Mouse (Mus musculus): ENCODE measurements around the gene Limk1. TPM values are rescaled to one million over a fixed set of nuclear protein-coding genes. Genes with fewer than 3 reads are reported as not detected.

Limk1 gene
- total and polyA plus RNA-seq, 3 experiments, result 7.2 to 27.7 (median 10.8) TPM

GRCm38 (mm10) chr5:134669001-134669708 is 19.2 kb downstream of the Limk1 start:
- no peak overlapping the region for H3K27ac ChIP-seq (ENCODE audit: insufficient read depth, low read depth)
- H3K4me3 ChIP-seq (replicated peaks in 1 of 3; ENCODE audit: low read depth in 2 of 3, low read length in 2 of 3, poor library complexity in 1 of 3), result no peak overlapping the region
- H3K36me3 ChIP-seq (replicated peaks in 1 of 2; ENCODE audit: control insufficient read depth in 1 of 2, insufficient read depth in 1 of 2, low read length in 1 of 2), result peaks cover 15 to 89% of the 10 kb centered on the region in 2 experiments
- H3K9me3 ChIP-seq (replicated peaks; ENCODE audit: low read length), result peaks cover 3% of the 10 kb centered on the region
- TF ChIP-seq CTCF (conservative IDR thresholded peaks at IDR 0.05 in 1 of 2, IDR thresholded peaks at IDR 0.05 in 1 of 2; ENCODE audit: low read depth in 2 of 2, low read length in 2 of 2) (0 out of 4 replicates have a peak, but pooled peaks of 1 of the 2 experiments have one; percentile 6), E2F4 (IDR thresholded peaks at IDR 0.05; ENCODE audit: insufficient replicate concordance, low read depth, low read length) (no peak)
- dilution Hi-C loops (cut with MboI; ENCODE audit: extremely low pct_ligation_motif_present, extremely low pct_unique_long_range_greater_than_20kb, low sequenced_read_pairs) (no loop called here), in situ Hi-C loops (cut with MboI; ENCODE audit: low pct_ligation_motif_present, low pct_unique_long_range_greater_than_20kb, low sequenced_read_pairs) (no loop called here)
- H3K4me1 ChIP-seq (ENCODE audit: control insufficient read depth in 1 of 2, insufficient read depth in 2 of 2), result peaks cover 0 to 16% of the 10 kb centered on the region in 2 experiments; a peak in 2 of 4 replicates
- no peak overlapping the region for H3K4me2 ChIP-seq (ENCODE audit: insufficient read depth, low read depth, poor library complexity, severe bottlenecking)
- DNase-seq (ENCODE audit: extremely low read depth), result no peak
- no peak overlapping the region for H3K9ac ChIP-seq (ENCODE audit: insufficient read depth, low read depth)
- no peaks in the 10 kb centered on the region for H3K79me2 ChIP-seq (replicated peaks; ENCODE audit: control insufficient read depth, extremely low read depth, insufficient read depth, poor library complexity, severe bottlenecking)
- no peaks in the 10 kb centered on the region for H3K27me3 ChIP-seq (replicated peaks)

- peaks cover 3% of the 10 kb centered on the region for H3K9me3 ChIP-seq (replicated peaks; ENCODE audit: low read length)
- no peak overlapping the region for H3K4me3 ChIP-seq (replicated peaks in 1 of 3; ENCODE audit: low read depth in 2 of 3, low read length in 2 of 3, poor library complexity in 1 of 3)
- dilution Hi-C loops (cut with MboI; ENCODE audit: extremely low pct_ligation_motif_present, extremely low pct_unique_long_range_greater_than_20kb, low sequenced_read_pairs), result no loop called here
- H3K9ac ChIP-seq (ENCODE audit: insufficient read depth, low read depth), result no peak overlapping the region
- no peaks in the 10 kb centered on the region for H3K27me3 ChIP-seq (replicated peaks)
- H3K4me2 ChIP-seq (ENCODE audit: insufficient read depth, low read depth, poor library complexity, severe bottlenecking), result no peak overlapping the region
- peaks cover 0 to 16% of the 10 kb centered on the region in 2 experiments; a peak in 2 of 4 replicates for H3K4me1 ChIP-seq (ENCODE audit: control insufficient read depth in 1 of 2, insufficient read depth in 2 of 2)
- H3K79me2 ChIP-seq (replicated peaks; ENCODE audit: control insufficient read depth, extremely low read depth, insufficient read depth, poor library complexity, severe bottlenecking), result no peaks in the 10 kb centered on the region
- DNase-seq (ENCODE audit: extremely low read depth), result no peak
- H3K36me3 ChIP-seq (replicated peaks in 1 of 2; ENCODE audit: control insufficient read depth in 1 of 2, insufficient read depth in 1 of 2, low read length in 1 of 2), result peaks cover 19 to 93% of the 10 kb centered on the region in 2 experiments
- TF ChIP-seq SMC3 (IDR thresholded peaks at IDR 0.05; ENCODE audit: low read depth, low read length) (peak; percentile 27; the same call in 1 of the 2 replicates), CTCF (conservative IDR thresholded peaks at IDR 0.05 in 1 of 2, IDR thresholded peaks at IDR 0.05 in 1 of 2; ENCODE audit: low read depth in 2 of 2, low read length in 2 of 2) (peak in 1 of 2 experiments; percentile 52; a peak in 2 of 4 replicates), ELF1 (IDR thresholded peaks at IDR 0.05; ENCODE audit: low read depth, low read length) (no peak), MXI1 (IDR thresholded peaks at IDR 0.05; ENCODE audit: low read depth, low read length) (no peak), MEF2A (IDR thresholded peaks at IDR 0.05; ENCODE audit: borderline replicate concordance, low read depth, low read length) (no peak), MAX (IDR thresholded peaks at IDR 0.05; ENCODE audit: low read length) (no peak)
- in situ Hi-C loops (cut with MboI; ENCODE audit: low pct_ligation_motif_present, low pct_unique_long_range_greater_than_20kb, low sequenced_read_pairs), result no loop called here
- no peak overlapping the region for H3K27ac ChIP-seq (ENCODE audit: insufficient read depth, low read depth)
Measured at GRCm38 (mm10) chr5:134668495-134668894, 19.9 kb downstream of the Limk1 start.

- H3K27me3 ChIP-seq (replicated peaks), result no peaks in the 10 kb centered on the region
- DNase-seq (ENCODE audit: extremely low read depth), result no peak
- H3K9ac ChIP-seq (ENCODE audit: insufficient read depth, low read depth), result no peak overlapping the region
- TF ChIP-seq ZC3H11A (IDR thresholded peaks at IDR 0.05; ENCODE audit: low read depth, low read length) (no peak), JUN (IDR thresholded peaks at IDR 0.05; ENCODE audit: insufficient read depth, low read depth, low read length) (no peak), IRF4 (IDR thresholded peaks at IDR 0.05; ENCODE audit: low read depth, low read length) (no peak), ZKSCAN1 (IDR thresholded peaks at IDR 0.05; ENCODE audit: borderline replicate concordance, low read depth, low read length) (no peak), POLR2AphosphoS2 (IDR thresholded peaks at IDR 0.05; ENCODE audit: low read depth, low read length) (no peak), MAX (IDR thresholded peaks at IDR 0.05; ENCODE audit: low read length) (no peak), SMC3 (IDR thresholded peaks at IDR 0.05; ENCODE audit: low read depth, low read length) (no peak), E2F4 (IDR thresholded peaks at IDR 0.05; ENCODE audit: insufficient replicate concordance, low read depth, low read length) (no peak), MEF2A (IDR thresholded peaks at IDR 0.05; ENCODE audit: borderline replicate concordance, low read depth, low read length) (no peak), USF1 (IDR thresholded peaks at IDR 0.05; ENCODE audit: low read depth, low read length) (no peak), SIN3A (IDR thresholded peaks at IDR 0.05; ENCODE audit: low read length) (no peak), MXI1 (IDR thresholded peaks at IDR 0.05; ENCODE audit: low read depth, low read length) (no peak), JUND (conservative IDR thresholded peaks at IDR 0.05; ENCODE audit: low read depth, low read length) (no peak), CHD2 (IDR thresholded peaks at IDR 0.05; ENCODE audit: low read length) (no peak), RCOR1 (conservative IDR thresholded peaks at IDR 0.05; ENCODE audit: low read depth, low read length) (no peak), HCFC1 (IDR thresholded peaks at IDR 0.05; ENCODE audit: low read depth, low read length) (no peak), KAT2A (IDR thresholded peaks at IDR 0.05; ENCODE audit: insufficient replicate concordance, low read length) (no peak), TBP (conservative IDR thresholded peaks at IDR 0.05; ENCODE audit: low read depth, low read length) (no peak), TCF12 (IDR thresholded peaks at IDR 0.05; ENCODE audit: low read depth, low read length) (no peak), ETS1 (conservative IDR thresholded peaks at IDR 0.05; ENCODE audit: low read depth, low read length) (no peak)
- H3K27ac ChIP-seq (ENCODE audit: insufficient read depth, low read depth), result no peak overlapping the region
- H3K79me2 ChIP-seq (replicated peaks; ENCODE audit: control insufficient read depth, extremely low read depth, insufficient read depth, poor library complexity, severe bottlenecking), result no peaks in the 10 kb centered on the region
- H3K4me3 ChIP-seq (replicated peaks in 1 of 3; ENCODE audit: low read depth in 2 of 3, low read length in 2 of 3, poor library complexity in 1 of 3), result no peak overlapping the region
- peaks cover 0 to 55% of the 10 kb centered on the region in 2 experiments for H3K36me3 ChIP-seq (replicated peaks in 1 of 2; ENCODE audit: control insufficient read depth in 1 of 2, insufficient read depth in 1 of 2, low read length in 1 of 2)
- dilution Hi-C loops (cut with MboI; ENCODE audit: extremely low pct_ligation_motif_present, extremely low pct_unique_long_range_greater_than_20kb, low sequenced_read_pairs) (no loop called here), in situ Hi-C loops (cut with MboI; ENCODE audit: low pct_ligation_motif_present, low pct_unique_long_range_greater_than_20kb, low sequenced_read_pairs) (no loop called here)
- H3K4me2 ChIP-seq (ENCODE audit: insufficient read depth, low read depth, poor library complexity, severe bottlenecking), result no peak overlapping the region
- peaks cover 5 to 19% of the 10 kb centered on the region in 2 experiments for H3K4me1 ChIP-seq (ENCODE audit: control insufficient read depth in 1 of 2, insufficient read depth in 2 of 2)
- H3K9me3 ChIP-seq (replicated peaks; ENCODE audit: low read length), result no peaks in the 10 kb centered on the region
Measured at GRCm38 (mm10) chr5:134656708-134657107, 31.7 kb downstream of the Limk1 start.

Measured in CH12.LX (cell line).